Mouse (Mus musculus) testis, adult 2 months (tissue): Measurements from ENCODE around the gene AL607142.1. TPM values are rescaled to one million over a fixed set of nuclear protein-coding genes. Genes with fewer than 3 reads are reported as not detected.

Experiments used
- H3K27ac ChIP-seq: fragments of 200-500 bp; 2 replicates; pipeline ENCODE4 v1.5.1; 2012; ENCODE audit warnings: low read depth, low read length; ENCODE audit not compliant: control insufficient read depth, insufficient read depth
- H3K27me3 ChIP-seq: fragments of 200-500 bp; 2 replicates; pipeline ENCODE4 v1.6.1; 2012; ENCODE audit warnings: mild to moderate bottlenecking, low read length, moderate library complexity; ENCODE audit not compliant: control insufficient read depth, insufficient read depth
- H3K36me3 ChIP-seq: fragments of 200-500 bp; 2 replicates; pipeline ENCODE4 v1.6.1; 2012; ENCODE audit warnings: mild to moderate bottlenecking, low read length; ENCODE audit not compliant: control insufficient read depth, insufficient read depth
- H3K4me1 ChIP-seq: fragments of 200-500 bp; 2 replicates; pipeline ENCODE4 v1.6.1; 2012; ENCODE audit warnings: low read length; ENCODE audit not compliant: control insufficient read depth, insufficient read depth
- H3K4me3 ChIP-seq: fragments of 200-500 bp; 2 replicates; pipeline ENCODE4 v1.5.1; 2012; ENCODE audit warnings: low read depth, mild to moderate bottlenecking, low read length, moderate library complexity, mixed read lengths; ENCODE audit not compliant: control insufficient read depth
- CTCF ChIP-seq: fragments of 200-500 bp; IDR thresholded peaks from 2 replicates; pipeline ENCODE4 v1.5.1; 2012; ENCODE audit warnings: low read depth, mild to moderate bottlenecking, inconsistent platforms, low read length, moderate library complexity; ENCODE audit not compliant: control insufficient read depth, insufficient read depth, insufficient replicate concordance
- POLR2A ChIP-seq: fragments of 200-500 bp; IDR thresholded peaks from 2 replicates; pipeline ENCODE4 v1.6.1; 2012; ENCODE audit warnings: low read depth, mild to moderate bottlenecking, inconsistent platforms, low read length, moderate library complexity; ENCODE audit not compliant: control insufficient read depth
- polyA plus RNA-seq: library from polyadenylated mRNA; depleted of rRNA; stranded (reverse); fragments of >200 nt; gene quantifications from 2 replicates; pipeline ENCODE4 v1.2.3, GENCODE M21; 2012; rRNA removed

AL607142.1 gene
- polyA plus RNA-seq, result not detected in 2 replicates

DNA sequence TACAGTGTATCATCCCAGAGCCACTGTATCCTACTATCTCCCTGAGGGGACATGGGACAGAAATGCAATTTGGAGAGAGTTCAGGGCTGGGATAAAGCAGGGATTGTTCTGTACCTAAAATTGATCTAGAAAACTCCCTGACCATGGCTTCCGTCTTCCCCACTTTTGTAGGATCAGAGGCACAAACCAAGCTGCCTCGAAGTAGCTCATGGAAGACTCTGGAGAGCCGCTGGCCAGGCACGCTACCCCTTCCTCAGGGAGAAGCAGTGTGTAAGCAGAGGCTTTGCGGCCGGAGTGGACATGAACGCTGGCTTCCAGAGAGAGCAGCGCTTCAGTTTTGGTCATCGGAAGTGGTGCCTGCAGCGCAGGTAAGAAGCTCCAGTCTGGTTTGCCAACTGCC lies at the start of gene AL607142.1:
Gene AL607142.1 (plus strand): TSS at position 301 of the 400 bp plus-strand sequence.
- Histone ChIP-seq H3K36me3 (no peaks in the 10 kb centered on the region), H3K27ac (no peak within 1 kb of the TSS), H3K4me3 (no peak within 1 kb of the TSS), H3K4me1 (no peaks in the 10 kb centered on the region), H3K27me3 (no peaks in the 10 kb centered on the region)
- TF ChIP-seq CTCF (no peak), POLR2A (no peak)

DNA sequence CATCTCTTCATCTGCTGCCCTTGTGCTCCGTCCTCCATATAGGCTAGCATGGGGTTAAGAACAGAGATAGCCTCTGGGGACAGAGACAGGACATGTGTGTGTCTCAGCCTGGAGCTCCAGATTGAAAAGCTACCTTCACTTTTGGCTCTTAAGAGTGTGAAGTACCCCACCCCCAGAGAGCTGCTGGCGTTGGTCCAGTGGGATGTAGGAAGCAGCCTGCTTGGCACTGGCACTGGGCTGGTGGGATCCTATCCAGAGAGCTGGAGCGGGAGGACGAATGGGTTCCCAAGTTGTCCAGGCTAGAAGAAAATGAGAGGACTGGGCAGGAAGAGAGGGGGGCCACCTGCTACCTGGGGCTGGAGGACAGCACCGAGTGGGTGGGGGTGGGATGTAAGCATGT lies 46.4 kb upstream of the AL607142.1 start:
- H3K4me1 ChIP-seq, result no peaks in the 10 kb centered on the region
- no peaks in the 10 kb centered on the region for H3K36me3 ChIP-seq
- no peak overlapping the region for H3K4me3 ChIP-seq
- H3K27ac ChIP-seq, result no peak overlapping the region
- no peaks in the 10 kb centered on the region for H3K27me3 ChIP-seq
- TF ChIP-seq CTCF (no peak), POLR2A (no peak)

DNA sequence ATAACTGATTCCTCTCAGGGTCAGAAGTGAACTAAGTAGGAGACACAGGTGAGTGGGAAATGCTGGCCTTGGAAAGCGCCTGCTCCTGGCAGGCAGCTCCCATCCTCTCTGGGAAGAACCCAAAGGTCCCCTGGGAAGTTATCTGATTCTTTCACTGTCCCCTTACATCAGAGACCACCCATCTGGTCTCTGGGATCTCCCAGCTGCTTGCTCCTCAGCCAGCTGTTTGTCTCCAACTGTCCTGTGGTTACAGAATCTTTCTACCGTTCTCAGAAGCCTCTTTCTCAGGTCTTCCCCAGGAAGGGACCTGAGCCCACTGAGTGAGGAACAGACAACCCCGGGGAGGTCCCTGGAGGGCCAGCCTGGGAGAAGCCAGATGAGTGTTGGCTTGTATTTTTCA lies 42.4 kb upstream of the AL607142.1 start:
- no peak for TF ChIP-seq POLR2A
- no peak for TF ChIP-seq CTCF
- H3K27me3 ChIP-seq, result no peaks in the 10 kb centered on the region
- no peaks in the 10 kb centered on the region for H3K36me3 ChIP-seq
- H3K4me1 ChIP-seq, result no peaks in the 10 kb centered on the region
- H3K4me3 ChIP-seq, result no peak overlapping the region
- H3K27ac ChIP-seq, result no peak overlapping the region

DNA sequence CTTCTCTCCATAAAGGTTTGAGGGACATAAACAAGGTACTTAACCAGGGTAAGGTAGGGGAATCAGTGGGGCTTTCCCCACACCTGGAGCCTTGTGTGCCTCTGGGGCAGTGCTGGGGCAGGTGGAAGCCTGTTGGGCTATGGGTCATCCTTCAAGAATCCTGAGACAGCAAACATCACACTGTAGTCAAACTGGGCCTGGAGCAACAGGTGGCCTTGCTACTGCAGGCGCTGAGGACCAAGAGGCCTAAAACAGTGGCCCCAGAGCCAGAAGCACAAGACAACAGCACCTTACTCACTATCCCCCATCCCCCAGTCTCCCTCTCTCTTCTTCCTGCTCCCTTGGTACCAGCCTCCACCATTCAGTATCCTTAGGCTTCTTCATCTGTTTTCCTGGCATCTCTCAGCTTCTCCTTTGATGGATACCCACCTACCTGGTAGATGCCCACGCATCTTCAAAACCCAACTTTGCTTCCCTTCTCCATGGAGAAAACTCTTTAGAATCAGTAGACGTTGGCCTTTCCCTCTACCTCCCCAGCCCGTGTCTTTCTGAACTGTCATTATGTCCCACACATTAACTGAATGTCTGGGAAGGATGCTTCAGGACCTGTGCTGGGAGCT lies 41.5 kb upstream of the AL607142.1 start:
- H3K36me3 ChIP-seq, result no peaks in the 10 kb centered on the region
- H3K27me3 ChIP-seq, result no peaks in the 10 kb centered on the region
- H3K4me1 ChIP-seq, result no peaks in the 10 kb centered on the region
- no peak for TF ChIP-seq CTCF
- TF ChIP-seq POLR2A, result no peak
- no peak overlapping the region for H3K4me3 ChIP-seq
- H3K27ac ChIP-seq, result no peak overlapping the region

DNA sequence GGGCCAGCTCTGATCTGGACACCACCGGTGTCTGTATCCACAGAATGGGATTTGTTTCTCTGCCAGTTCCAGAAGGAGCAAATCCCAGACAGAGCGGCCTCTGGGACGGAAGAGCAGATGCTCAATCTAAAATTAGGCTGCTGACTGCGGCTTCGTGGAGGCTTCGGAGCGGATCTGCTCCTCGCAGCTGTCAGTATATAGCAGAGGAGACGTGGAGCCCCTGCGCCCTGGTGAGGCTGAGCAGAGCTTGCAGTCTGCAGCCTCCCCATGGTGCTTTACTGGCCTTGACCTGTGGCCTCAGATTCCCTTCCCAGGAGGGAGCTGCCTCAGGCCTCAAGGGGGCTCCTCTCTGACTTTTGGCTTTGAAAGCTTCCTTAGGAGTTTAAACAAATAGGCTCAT lies 40.7 kb upstream of the AL607142.1 start:
- Histone ChIP-seq H3K36me3 (no peaks in the 10 kb centered on the region), H3K27me3 (no peaks in the 10 kb centered on the region), H3K27ac (no peak overlapping the region), H3K4me1 (no peaks in the 10 kb centered on the region), H3K4me3 (no peak overlapping the region)
- TF ChIP-seq CTCF, result no peak
- TF ChIP-seq POLR2A, result no peak

DNA sequence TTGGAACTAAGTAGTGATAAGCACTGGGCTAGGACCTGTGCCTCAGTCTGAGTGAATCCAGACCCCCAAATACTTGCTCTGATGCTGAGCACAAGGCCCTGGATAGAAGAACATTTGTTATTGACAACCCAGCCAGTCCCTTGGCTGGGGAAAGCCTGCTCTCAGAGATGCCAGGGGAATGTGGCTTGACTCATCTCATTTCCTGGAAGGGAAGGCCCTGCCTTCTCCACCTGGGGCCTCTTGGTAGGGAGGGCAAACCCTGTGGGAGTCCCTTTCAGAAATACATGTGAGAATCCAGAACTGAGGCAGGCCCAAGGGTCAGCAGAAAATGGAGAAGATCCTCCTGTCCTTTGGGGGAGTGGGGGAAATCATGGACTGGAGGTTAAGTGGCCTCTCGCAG lies 37.1 kb upstream of the AL607142.1 start:
- Histone ChIP-seq H3K27ac (no peak overlapping the region), H3K4me3 (no peak overlapping the region), H3K4me1 (peaks cover 2% of the 10 kb centered on the region; the same call in 1 of the 2 replicates), H3K36me3 (no peaks in the 10 kb centered on the region), H3K27me3 (no peaks in the 10 kb centered on the region)
- TF ChIP-seq POLR2A, result no peak
- TF ChIP-seq CTCF, result no peak

DNA sequence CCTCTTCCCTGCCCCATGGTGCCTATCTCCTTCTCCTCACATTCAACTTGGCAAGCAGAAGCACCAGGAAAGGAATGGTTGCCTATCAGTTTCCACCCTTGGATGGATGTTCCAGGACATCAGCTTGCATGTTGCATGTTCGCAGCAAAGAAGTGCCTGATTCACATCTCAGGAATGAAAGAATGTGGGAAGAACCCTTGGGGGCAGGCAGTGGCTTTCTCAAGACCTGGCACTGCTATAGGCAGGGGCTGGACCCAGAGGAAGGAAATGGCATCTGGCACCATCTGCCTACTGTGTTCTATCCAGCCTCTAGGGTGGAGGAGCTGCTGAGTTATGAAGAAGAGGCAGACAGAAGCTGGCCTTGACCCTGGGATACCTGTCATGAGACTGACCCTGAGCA lies 34.9 kb upstream of the AL607142.1 start:
- H3K4me1 ChIP-seq, result peaks cover 8% of the 10 kb centered on the region
- no peak overlapping the region for H3K4me3 ChIP-seq
- TF ChIP-seq POLR2A (no peak), CTCF (no peak)
- H3K27me3 ChIP-seq, result no peaks in the 10 kb centered on the region
- no peak overlapping the region for H3K27ac ChIP-seq
- no peaks in the 10 kb centered on the region for H3K36me3 ChIP-seq

DNA sequence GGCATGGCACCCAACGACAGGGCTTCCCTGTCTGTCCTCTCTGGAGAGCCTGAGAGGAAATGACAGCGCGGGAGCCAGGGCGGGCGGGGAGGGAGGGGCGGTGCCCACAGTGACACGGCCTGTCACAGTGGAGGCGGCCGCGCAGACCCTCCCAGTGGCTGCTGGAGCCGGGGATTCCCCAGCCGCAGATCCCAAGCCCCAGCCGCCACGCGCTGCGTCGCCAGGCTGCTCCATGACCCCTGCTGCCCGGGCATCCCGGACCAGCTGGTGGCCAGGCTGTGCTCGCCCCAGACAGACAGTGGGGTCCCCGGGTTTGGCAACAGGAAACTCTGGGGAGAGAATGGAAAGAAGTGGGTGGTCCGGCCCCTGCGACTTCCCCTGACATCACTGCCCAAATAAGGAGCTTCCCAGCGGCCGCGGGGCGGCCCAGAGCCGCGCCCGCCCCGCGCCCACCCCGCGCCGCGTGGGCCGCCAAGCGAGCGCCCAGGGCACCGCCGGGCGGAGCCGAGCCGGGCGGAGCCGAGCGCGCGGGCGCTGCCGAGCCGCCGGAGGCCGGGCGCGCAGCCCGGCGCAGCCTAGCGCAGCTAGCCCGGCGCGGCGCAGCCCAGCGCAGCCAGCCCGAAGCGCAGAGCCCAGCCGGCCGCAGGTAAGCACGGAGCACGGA lies 32.3 kb upstream of the AL607142.1 start:
- TF ChIP-seq CTCF (no peak), POLR2A (no peak)
- Histone ChIP-seq H3K36me3 (no peaks in the 10 kb centered on the region), H3K4me1 (peaks cover 8% of the 10 kb centered on the region), H3K4me3 (peak overlapping the region; percentile 87), H3K27me3 (no peaks in the 10 kb centered on the region), H3K27ac (no peak overlapping the region)
